Mouse (Mus musculus) T-helper 1 cell (primary cell): Measurements from ENCODE around the gene March8.

Experiments
- in situ Hi-C: fragments of 300-600 bp; cut with MboI, MseI; formaldehyde crosslinking; loops from one replicate; pipeline ENCODE4 v1.15.1; 2025; ENCODE audit warnings: high pct_unique_total_duplicates

The March8 gene

DNA sequence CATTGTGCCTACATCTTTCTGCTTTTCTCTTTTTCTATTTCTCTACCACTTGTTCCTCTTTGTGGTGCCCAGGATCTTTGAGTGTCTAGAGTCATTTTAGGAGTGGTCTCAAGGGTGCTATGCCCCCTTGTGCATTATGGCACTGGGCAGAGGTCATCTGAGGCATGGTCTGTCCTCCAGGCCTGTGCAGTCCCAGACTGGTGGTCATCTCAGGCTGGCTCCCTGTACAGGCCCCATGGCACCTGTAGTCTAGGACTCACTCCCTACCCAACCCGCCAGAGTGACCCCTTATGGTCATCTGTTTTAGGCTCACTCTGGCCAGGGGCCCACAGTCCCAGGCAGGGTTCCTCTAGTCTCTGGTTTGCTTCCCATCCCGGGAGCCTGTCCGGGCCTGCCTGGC is 33.7 kb downstream of the March8 start:
- in situ Hi-C loops, result no loop called here

DNA sequence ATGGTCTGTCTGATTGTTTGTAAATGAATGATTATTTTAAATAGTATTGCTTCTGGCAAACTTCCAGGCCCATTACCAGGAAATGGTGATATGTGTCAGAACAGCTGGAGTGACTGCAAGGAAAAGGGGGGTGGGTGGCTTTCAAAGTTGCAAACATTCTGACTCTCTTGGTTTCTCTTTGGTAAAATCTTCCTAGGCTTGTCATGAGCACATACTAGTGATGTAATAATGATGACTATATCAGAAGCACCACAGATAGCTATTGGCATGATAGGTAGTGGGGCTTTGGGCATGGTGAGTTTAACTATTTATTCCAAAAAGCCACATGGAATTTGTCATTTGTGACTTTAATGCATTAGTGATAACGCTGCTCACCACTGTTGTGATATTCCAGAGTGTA is 36.3 kb downstream of the March8 start:
- in situ Hi-C loops, result no loop called here

DNA sequence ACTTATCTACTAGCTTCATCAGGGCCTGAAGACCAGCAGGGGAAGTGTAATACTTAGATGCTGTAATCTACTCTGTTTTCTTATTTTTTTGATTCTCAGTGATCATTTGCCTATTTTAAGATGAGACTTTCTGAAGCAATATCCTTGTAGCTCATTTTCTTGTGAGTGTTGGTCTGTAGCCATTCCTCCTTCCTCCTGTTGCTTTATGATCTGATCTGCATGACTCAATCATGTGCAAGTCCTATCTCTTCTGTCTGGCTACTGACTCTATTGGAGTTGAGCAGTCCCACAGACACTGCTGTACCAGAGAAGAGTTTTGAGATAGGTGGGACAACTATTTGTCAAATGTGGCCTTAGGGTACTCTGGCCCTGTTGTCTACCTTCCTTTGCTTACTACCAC is 36.8 kb downstream of the March8 start:
- in situ Hi-C loops, result loop anchor here (5.0 kb wide), 1 partner anchor 72 kb away; no protein-coding TSS in a partner anchor

DNA sequence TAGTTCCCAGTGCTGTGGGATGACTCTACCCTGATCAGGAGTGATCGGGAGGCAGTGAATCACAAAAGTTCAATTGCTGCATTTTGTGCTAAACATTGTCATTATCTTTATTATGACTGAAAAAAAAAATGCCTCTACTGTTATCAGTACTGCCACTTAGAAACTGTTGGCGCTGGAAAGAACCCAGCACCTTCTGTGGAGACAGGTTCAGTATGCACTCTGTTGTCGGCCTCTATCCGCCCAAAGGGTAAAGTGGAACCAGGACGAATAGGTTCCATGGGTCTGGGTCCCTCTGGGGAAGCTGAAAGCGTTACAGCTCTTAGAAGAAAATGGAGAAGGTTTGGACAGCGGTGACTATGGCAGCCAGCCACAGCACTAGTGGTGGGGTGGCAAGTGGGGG is 41.1 kb downstream of the March8 start:
- in situ Hi-C loops, result loop anchor here (5.0 kb wide), 1 partner anchor 77 kb away; no protein-coding TSS in a partner anchor

DNA sequence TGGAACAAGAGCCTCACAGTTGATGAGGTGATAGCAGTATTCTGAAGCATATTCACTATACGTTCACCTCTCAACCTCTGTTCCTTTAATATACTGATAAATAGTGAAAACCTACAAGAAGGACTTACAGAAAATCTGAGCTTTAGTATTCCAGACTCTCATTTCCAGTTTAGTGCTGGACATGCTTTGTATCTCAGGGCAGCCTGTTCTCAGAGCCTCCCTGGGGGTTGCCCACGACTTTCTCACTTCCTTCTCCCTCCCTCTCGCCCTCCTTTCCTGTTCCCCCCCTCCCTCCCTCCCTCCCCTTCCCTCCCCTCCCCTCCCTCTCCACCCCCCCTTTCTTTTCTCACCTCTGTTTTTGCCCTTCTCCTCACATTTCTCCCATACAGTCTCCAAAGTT is 42.3 kb downstream of the March8 start:
- in situ Hi-C loops, result loop anchor here (10.0 kb wide), 1 partner anchor 1995 kb away; no protein-coding TSS in a partner anchor

DNA sequence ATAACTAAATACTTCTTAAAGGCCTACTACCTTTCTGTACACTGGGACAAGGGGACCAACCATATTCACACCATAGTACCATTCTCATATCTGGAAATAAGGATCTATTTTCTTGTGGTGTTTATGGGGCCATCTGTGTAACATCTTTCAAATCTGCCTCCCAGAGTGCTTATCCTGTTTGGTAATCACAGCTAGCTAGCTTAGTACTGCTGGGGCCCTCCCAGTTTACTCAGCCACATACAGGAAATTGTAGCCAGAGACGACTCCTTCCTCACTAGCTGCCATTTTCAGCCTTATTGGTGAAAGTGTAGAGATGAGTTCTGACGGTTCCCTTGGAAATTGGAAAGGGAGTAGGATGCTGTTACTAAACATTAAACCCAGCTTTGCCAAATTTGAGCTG is 43.8 kb downstream of the March8 start:
- in situ Hi-C loops, result loop anchor here (10.0 kb wide), 1 partner anchor 1997 kb away; no protein-coding TSS in a partner anchor

DNA sequence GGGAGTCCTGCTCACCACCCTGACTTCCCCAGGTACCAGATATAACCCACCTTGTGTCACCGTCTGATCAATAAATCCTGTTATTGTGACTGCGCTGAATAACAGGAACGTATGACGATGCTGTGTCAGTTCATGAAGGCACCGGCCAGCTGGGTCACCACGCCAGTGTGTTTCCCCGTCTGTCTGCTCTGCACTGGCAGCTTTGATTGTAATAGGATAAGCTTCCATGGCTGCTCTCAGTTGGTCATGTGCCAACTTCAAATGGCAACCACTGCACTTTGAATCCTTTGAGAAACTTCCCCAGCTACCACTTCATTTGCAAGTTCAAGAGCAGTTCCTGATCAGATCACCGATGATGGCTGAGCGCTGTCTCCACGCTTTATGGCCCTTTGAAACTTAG is 45.8 kb downstream of the March8 start:
- in situ Hi-C loops, result loop anchor here (10.0 kb wide), 1 partner anchor 1999 kb away; no protein-coding TSS in a partner anchor

DNA sequence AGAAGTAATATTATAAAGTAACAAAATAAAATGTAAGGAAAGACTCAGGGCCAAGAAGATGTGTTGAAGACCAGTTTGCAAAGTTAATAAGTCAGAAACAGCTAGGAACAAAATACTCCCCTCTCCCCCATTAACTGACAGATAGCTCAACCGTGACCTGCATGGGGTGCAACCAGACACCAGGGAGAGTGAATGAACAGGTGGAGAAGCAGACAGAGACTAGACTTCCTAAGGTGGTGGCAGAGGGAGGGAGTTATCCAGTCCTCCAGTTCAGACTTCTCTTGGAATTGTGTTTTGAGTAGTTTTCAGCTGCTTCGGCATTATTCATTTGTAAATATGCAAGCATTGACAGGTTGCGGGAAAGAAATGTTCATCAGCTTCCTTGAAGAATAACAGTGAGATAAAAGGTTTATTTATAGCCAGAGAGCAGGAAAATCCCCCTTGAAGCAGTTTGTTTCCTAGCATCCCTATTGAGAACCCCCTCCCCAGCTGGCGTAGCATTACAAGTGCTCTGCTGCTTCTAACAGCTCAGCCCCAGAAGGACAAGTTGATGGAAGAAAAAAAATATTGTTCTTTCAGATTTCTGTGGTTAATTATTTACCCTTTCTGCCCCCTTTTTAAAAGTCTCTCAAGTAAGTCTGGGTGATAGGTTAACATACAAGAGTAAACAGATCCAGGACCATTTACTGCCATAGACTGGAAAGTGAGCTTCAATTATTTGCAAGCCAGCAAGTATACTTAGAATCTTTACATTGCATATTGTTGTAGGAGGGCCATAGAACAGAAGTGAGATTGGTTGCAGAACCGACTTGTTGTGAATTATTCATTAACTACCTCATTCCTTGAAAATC is 47.6 kb downstream of the March8 start:
- in situ Hi-C loops, result loop anchor here (10.0 kb wide), 1 partner anchor 2001 kb away; no protein-coding TSS in a partner anchor

DNA sequence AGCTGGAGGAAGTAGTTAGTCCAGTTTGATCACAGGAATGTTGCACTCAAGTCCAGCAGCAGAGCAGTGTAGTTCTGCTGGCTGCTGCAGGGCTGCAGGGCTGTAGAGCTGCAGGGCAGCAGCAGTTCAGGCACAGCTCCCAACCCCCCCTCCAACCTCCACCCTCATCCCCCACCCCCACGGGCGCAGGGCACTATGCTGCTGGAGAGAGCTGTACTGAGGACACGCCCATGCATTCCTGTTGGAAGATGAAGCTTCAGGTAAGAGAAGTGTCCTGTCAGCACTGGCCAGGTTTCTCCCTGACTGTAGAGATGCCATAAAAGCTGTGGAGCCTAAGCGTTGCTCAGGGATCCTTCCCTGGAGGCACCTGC is 48.2 kb downstream of the March8 start:
- in situ Hi-C loops, result loop anchor here (10.0 kb wide), 1 partner anchor 2001 kb away; no protein-coding TSS in a partner anchor

DNA sequence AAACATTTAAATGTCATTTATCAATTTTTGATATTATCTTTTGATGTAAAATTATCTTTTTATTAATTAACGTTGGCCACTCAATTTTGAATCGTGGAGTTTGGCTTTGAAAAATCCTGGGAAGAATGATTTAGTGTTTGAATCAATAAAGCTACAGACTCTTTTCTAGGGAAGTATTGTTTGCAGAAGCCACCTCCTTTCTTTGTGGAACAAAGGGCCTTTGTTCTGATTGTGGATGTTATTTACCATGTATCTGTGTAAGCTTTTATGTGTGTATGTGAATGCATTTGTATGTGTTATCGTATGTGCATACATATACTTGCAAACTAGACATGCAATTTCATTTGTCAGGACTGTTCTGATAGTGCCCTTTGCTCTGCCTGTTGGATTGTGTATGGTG is 48.7 kb downstream of the March8 start:
- in situ Hi-C loops, result loop anchor here (10.0 kb wide), 1 partner anchor 2002 kb away; no protein-coding TSS in a partner anchor

DNA sequence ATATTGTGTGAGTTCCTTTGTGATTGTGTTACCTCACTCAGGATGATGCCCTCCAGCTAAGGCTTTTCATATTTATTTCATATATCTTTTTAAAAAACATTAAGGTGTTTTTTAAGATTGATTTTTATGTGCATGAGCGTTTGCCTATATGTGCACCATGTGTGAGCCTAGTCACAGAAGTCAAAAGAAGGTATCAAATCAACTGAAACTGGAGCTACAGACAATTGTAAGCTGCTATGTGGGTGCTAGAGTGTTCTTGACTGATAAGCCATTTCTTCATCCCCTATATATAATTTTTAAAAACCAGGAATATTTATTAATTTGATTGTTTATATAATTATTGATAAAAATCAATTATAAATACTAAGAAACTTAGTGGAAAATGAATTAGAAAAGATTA is 50.2 kb downstream of the March8 start:
- in situ Hi-C loops, result loop anchor here (10.0 kb wide), 1 partner anchor 2003 kb away; no protein-coding TSS in a partner anchor

DNA sequence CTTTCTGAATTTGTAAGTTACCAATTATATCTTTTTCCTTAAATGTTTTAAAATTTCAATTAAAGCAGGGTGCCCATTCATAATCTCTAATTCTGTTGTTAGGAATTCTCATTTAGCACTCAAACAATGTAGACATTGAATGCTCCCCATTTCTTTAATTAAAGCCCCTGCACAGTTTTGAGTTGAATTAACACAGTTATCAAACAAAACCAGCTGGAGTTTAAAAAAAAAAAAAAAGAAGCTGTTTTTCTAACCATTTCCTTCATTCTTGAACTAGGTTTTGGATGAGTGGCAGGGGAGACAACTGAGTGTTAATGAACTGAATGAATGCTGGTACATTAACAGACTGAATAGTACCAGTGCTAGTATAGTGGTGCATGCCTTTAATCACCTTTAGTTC is 51.7 kb downstream of the March8 start:
- in situ Hi-C loops, result loop anchor here (10.0 kb wide), 1 partner anchor 2005 kb away; no protein-coding TSS in a partner anchor

DNA sequence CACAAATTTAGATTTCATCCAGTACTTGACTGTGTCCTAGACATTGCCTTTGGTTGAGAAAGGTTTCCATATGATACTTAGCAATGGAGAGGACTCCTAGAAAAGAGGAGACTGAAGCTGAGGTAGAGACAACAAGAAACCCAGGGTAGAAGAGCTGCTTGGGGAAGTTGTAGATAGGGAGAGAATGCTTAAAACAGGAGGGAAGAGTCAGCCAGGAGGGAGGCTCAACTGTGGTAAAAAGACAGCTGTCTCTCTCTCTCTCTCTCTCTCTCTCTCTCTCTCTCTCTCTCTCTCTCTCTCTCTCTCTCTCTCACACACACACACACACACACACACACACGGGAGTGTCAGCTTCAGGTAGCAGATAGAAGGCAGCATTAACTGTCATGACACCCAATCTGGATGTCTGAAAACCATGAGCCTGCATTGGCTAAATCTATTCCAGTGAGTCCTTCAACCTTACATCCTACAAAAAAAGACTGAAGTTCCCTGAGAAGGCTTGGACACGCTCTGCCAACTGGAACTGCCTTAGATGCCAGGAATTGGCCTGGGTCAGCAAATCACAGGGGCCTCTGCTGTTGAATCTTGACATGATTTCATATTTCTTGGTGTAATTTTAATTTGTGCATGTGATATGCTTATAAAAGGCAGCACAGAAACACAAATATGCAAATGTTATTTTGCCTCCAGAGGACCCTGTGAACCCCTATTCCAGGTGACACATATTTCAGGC is 57.3 kb downstream of the March8 start:
- in situ Hi-C loops, result no loop called here

DNA sequence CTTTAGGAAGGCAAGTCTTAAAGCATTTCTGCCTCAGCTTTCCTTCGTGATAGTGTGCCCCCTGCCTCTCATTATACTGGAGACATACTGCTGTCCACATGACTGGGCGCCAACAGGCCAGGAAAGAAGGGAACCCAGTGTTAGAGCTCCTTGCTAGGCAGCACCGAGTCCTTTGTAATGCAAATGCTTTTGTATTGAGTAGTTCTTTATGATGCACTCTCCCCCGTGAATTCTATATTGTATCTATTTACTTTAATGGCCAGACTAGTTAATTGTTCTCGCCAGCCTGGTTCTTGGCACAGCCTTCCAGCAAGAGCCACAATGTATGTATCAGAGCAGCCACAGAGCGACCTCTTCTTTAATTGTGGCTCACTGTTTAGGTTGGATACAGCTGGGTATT is 59.8 kb downstream of the March8 start:
- in situ Hi-C loops, result no loop called here

DNA sequence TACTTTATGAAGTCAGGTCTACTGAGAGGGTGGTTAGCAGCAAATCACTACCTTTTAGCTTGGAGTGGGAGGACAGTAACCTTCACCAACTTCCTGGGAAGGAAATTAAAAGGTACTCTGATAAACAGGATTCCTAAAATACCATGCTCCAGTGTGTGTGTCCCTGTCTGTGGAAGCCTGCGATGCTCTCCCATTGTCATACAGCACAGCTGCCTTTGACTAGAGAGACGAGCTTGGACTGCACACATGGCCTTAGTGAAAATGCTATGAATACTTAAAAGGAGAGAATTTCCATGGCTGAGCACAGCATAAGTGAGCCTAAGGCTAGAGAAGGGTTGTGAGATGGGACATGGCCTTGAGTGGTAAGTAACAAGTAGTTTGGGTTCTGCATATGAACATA is 60.3 kb downstream of the March8 start:
- in situ Hi-C loops, result no loop called here

DNA sequence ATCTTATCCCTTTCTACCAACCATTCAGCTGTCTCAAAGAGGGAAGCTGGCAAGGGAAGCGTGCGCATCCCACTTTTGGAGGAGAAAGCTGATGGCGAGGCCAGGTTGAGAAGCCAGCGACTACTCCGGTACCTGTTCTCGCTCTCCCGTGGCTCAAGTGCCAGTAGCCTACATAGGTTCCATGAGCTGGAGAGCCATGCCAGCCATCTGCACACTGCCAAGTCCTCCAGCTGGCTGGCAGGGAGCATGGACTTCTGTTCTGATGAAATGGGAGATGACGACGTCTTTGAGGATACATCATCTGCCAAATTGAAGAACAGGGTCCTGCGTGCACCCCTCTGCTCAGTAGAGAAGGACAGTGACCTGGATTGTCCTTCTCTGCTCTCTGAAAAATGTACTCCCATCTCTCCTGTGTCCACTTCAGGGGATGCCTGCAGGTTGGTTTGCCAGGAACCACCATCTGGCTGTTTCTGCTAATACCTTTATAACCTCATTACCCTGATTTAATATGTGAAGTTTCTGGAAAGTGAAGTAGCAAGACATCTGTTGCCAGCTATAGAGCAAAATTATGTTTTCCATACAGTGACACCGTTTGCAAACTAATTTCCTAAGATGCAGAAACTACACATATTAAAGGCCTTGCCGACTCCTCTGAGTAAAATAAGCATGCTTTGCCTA is 64.1 kb downstream of the March8 start:
- in situ Hi-C loops, result no loop called here

DNA sequence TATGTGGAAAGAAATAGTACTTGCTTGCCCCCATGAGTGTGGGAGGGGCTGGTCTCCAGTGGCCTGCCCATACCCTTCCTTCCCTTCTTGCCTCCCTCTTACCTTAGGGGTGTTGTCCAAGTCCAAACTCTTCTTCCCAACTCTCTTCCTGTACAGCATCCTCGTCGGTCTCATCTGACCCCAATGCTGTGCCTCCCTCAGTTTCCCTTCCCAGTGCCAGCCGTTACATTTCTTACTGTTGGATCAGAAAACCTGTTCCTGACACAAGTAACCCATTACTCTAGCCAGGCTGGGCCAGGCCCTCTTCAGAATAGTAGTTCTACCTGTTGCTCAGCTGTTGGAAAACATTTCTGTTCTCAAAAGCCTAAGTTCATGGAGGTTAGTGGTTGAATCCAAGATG is 64.6 kb downstream of the March8 start:
- in situ Hi-C loops, result no loop called here

DNA sequence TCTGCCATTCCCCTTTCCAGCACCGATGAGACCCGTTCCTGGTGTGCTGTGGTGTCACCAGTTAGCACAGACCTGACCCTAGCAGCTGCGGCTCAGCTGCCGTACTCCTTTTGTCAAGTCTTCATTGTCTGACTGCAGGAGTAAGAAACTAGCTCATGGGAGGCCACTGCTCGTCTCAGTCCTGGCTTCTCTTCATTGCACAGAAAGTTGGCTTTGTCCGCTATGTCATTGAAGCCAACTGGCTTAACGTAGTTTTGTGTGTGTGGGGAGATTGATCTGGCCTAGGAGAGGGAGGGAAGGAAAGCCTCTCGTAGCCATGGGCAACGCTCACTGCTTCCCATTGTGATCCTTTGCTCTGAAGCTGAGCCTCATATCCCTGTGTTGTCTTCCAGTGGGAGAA is 67.4 kb downstream of the March8 start:
- in situ Hi-C loops, result no loop called here

DNA sequence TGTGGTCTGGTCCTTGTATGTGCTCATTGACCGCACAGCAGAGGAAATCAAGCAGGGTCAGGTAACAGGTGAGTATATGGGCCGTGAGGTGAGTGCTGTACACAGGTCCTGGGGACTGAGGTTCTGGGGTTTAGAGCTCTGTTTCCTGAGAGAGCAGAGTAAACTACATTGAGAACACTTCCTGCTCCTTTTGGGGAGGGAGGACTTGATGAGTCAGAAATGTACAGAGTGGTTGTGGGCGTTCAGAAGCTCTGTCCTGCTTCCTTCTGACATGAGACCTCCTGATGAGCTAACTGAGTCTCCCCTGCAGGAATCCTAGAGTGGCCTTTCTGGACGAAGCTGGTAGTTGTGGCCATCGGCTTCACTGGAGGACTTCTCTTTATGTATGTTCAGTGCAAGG is 67.9 kb downstream of the March8 start:
- in situ Hi-C loops, result no loop called here

DNA sequence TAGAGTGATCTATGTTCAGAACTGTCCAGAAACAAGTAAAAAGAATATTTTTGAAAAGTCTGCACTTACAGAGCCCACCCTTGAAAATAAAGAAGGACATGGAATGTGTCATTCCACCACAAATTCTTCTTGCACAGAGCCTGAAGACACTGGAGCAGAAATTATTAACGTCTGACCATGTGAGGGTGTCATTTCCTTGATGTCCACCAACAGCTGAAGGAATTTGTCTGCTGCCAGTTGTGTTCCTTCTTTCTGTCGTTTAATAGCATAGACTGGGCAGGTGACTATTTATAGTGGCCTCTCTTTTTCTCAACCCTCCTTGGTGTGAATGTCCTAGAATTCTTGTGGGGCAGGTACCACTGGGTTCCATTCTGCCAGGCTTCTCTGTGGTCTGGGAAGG is 68.3 kb downstream of the March8 start:
- in situ Hi-C loops, result no loop called here

DNA sequence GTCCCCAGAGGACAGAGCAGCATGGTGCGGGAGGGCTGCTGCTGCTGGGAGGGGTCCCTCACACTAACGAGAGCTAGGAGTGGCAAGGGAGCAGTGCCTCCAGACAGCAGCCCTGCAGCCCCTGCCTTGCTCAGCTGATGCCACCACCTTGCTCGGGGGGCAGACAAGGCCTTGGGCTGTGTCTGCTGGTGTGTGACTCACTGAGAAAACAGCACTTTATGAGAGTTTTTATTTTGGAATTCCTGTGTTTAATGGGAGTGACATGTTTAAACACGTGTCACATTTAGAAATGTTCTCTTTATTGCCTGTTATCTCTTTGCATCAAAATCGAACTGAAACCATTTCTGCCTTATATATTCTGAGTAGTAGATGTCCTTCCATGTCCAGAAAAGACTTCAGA is 68.9 kb downstream of the March8 start:
- in situ Hi-C loops, result no loop called here

DNA sequence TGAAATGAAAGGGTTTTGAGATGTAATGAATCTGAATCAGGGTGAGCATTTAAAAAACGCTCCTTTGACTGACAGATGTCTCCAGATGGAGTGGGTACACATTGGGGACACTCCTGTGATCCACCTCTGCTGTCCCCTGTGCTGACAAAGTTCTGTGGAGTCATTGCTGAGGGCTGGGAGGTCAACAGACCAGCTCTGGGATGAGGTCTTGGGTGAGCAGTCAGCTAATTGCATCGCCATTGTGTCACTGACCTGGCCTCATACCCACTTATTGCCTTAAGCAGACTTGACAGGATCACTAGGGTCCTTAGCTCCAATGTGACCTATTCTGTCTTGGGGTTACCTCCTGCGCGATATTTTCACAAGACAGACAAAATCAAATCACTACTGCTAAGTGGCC is 69.4 kb downstream of the March8 start:
- in situ Hi-C loops, result no loop called here
